Mouse (Mus musculus) spleen, adult 12 weeks (tissue): ENCODE results near the gene Gm20388.
"Not testable (repeated sequence)": the region's sequence is repeated elsewhere in the genome, so short reads cannot be mapped to it uniquely, and the experiment has no call there.

Experiments used
- DNase-seq: peaks from one replicate; pipeline ENCODE4 v3.0.0; 2022; ENCODE audit warnings: low spot score

Gene Gm20388

DNA sequence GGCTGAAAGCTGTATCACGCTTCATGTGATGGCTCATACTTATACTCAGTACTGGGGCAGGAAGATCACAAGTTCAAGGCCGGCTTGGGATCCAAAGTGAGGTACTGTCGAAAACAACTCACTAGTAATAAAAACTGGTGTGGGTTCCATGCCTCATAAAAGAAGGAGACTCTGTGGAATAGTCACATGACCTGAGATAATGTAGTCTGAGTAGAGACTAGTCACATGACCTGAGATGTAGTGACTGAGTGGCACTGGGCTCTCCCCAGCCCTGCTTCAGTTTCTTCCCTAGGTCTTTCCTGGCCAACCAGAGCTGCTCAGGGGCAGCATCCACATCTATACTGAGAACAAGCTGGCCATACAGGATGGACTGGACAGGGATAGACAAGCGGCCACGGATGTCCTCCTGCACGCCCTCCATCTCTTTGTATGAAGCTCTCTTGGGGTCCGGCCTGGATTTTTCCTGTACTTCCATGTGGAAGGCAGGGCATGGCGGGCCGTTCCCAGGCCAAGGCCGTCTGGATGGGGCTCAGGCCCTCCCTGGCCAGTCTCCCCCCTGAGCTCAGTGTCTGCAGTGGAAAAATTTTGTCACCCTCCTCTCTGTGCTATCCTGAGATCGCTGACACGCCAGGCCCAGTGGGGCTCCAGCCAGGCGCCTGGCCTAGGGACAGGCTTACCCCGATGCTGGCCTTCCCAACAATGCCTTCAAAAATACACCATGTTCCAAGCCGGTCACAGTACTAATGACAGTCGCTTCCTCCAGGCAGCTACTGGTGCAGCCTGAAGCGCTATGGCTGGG is 2713.4 kb downstream of the Gm20388 start:
- no peak for DNase-seq

DNA sequence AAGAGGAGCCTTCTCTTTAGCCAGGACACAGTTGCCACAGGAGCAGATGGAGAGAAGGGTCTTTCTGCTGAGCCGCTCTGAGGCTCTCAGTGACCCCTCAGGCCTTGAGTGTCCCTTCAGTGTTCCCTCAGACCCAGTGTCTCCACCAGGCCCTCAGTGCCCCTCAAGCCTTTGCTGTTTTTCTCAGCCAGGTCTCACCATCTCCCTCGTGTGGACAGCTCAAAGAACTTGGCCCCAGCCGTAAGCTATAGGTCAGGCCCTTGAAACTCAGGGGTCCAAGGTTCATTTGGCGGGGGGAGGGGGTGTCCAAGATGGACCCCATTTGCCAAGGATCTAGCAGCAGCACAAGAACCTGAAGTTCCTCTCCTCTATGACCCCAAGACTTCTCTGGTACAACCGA is 2714.0 kb downstream of the Gm20388 start:
- no peak for DNase-seq

DNA sequence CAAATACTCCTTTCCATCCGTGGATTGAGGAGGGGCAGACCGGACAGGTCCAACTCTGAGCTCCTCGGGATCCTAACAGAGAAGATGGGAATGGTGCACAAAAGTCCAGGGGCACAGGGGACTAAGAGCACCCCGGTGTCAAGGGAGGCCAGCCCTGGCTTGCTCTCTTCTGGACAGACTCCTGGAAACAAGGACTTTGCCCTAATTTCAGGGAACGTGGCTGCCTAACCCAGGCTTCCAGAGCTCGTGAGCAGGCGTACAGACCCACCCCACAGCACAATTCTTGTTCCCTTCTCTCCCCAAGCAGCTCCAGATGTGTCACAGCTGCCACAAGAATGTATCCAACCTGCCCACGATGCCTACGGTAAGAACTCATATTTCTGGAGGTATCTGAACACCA is 2715.2 kb downstream of the Gm20388 start:
- no peak for DNase-seq

DNA sequence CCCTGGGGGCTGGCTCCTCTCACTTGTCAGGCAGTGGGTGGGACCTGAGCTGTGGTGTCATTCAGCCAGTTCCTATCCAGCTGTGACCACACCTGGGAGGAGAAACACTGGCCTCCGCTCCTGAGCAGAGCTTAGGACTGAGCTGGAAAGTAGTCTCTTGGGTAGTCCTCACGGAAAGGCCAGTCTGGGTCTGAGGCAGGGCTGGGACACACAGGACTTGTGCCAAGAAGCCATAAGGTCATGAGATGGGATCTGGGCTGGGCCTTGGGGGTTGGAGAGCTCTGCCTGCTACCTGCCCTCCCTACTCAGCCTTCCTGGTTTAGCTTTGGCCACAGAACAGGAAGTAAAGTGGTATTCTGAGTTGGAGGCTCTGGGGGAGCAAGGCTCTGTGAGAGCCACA is 2716.3 kb downstream of the Gm20388 start:
- DNase-seq = no peak

DNA sequence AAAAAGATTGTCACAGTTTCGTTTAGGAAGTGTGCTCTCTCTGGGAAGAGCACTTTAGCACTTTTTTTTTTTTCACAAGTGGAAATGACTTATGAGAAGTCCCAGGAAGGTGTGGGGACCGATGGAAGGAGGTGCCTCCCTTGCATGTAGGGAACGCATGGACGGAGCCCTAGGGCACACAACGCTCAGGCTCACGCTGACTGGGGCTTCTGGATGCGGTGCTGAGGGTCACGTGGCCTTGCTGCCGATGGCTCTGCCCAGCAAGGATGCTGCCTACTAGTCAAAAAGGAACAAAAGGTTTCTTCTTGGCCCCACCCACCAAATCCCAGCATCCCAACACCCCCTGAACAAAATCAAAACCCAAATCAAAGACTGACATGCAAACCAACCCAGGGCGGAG is 2718.7 kb downstream of the Gm20388 start:
- DNase-seq = no peak

DNA sequence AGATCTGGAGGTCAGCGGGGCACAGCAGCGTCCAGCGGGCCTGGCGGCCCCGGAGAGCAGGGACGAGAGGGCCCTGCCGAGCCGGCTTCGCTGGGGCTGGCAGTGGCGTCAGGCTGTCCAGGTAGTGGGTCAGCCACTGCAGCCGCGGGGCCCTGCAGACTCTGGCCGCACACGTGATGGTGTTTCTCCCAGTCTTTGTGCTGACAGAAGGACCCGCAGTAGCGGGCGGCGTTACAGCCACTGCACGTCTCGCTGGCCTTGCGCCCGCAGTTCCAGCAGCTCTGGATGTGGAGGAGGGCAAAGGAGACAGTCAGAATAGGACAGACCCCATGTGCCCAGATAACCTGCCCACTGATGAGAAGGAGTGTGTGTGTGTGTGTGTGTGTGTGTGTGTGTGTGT is 2720.1 kb downstream of the Gm20388 start:
- DNase-seq = no peak

DNA sequence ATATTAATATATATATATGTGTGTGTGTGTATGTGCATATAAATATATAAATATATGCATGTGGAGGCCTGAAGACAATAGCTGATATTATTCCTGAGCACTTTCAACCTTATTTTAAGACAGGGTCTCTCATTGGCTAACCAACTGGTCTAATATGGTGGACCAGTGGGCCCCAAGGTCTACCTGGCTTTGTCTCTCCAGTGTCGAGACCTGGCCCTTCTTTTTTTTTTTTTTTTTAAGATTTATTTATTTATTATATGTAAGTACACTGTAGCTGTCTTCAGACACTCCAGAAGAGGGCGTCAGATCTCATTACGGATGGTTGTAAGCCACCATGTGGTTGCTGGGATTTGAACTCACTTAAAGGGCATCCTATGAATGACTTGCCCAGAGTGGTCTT is 2721.5 kb downstream of the Gm20388 start:
- DNase-seq = not testable (repeated sequence)

DNA sequence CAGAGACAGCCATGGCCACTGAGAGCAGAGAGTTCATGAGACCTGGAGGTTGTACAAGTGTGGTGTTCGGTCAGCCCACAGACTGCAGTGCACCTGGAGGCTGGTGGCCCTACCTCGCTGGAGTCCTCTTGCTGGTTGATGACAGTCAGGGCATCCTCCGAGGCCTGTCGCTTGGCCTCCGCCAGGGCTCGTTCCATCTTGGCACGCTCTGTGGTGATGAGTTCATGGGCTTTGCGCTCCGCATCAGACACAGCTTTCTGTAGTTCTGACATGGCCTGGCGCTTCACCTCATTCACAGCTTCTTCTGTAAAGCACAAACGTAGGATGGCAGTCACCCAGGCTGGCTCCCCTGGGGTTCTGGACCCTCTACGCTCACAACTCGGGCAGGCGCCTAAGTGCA is 2722.6 kb downstream of the Gm20388 start:
- no peak for DNase-seq

DNA sequence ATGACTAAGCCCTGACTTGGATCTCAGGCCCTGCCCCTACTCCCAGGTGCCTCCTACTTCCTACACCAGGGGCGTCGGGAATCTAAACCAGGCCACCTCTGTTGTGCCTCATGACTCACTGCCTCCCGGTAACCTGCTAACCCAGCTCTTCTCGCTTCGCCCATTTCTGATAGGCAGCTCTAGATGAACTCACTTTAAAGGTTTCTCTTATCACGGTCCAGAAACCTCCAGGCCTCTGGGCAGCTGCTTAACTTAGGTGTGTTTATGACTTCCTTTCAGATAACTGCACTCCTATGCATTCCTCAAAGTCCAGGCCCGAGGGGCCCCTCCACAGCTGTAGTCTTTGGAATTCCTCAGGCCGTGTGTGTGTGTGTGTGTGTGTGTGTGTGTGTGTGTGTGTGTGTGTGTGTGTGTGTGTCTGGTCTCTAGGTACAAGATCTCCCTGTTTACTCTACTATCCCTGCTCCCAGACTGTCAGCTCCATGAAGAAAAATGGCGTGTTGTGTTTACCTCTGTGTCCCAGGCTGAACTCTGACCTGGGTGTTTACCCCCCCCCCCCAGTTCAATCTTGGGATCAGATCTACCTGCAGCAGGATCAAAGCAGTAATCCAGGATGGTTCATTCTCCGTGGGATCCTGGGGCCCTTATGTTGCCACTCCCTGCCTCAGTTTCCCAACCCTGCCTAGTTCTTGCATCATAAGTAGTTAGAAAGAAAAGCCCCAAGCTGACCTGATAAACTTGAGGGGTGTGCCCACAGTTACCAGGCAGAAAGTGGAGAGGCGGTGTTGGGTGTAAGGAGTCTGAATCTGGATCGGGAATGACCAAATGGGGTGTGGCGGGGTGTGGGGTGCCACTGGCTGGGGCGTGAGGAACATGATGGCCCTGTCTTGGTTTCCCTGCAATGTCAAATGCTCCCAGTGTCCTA is 2725.5 kb downstream of the Gm20388 start:
- no peak for DNase-seq

DNA sequence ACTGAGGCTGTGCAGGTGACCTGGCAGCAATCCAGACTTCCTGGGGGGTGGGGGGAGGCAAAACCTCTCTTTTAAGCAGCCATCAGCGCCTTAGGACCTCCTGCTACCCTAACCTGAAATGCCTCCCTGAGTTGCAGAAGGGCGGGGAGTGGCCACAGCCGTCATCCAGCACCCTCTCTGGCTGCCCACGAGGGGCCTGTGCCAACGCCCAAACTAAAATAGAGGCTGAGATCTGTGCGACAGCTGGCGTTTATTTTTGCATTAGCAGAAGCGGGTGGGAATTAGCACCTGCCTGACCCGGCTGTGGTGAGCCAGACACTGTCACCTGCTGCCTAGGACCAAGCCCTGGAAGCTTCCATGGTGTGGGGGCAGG is 2726.1 kb downstream of the Gm20388 start:
- DNase-seq = no peak

DNA sequence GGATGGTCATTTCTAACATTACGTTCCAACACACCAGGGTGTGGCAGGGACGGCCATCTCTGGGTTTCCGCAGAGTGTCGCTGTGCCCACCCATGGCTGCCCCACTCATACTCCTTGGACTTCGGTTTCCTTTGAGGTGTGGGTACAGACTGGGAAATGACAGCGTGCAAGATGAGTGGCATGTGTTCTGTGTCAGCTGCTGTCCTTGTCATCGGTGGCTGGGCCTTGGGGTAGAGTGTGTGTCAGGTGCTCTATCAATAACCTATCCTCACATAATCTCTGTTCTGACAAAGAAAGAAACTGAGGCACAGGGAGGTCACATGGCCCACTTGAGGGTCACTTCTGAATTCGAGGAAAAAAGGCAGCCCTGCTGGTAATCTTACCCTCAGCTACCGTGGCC is 2726.6 kb downstream of the Gm20388 start:
- no peak for DNase-seq

DNA sequence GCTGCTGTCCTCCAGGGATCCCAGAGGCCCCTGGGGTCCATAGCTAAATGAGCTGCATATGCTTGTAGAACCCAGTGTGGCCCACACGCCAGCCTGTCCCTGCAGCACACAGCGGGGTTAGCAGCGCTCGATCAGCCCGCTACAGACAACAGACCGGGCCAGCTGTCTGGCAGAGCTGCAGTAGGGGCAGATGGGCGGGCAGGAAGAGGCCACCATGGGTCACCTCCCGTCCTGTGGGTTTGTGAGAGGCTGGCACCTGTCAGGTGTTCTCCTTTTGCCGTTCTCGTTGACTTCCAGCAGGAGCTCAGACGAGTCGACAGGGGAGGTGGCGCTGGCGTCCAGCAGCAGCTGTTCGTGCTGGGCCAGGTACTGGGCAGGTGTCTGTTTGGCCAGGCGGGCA is 2728.0 kb downstream of the Gm20388 start:
- DNase-seq = no peak

DNA sequence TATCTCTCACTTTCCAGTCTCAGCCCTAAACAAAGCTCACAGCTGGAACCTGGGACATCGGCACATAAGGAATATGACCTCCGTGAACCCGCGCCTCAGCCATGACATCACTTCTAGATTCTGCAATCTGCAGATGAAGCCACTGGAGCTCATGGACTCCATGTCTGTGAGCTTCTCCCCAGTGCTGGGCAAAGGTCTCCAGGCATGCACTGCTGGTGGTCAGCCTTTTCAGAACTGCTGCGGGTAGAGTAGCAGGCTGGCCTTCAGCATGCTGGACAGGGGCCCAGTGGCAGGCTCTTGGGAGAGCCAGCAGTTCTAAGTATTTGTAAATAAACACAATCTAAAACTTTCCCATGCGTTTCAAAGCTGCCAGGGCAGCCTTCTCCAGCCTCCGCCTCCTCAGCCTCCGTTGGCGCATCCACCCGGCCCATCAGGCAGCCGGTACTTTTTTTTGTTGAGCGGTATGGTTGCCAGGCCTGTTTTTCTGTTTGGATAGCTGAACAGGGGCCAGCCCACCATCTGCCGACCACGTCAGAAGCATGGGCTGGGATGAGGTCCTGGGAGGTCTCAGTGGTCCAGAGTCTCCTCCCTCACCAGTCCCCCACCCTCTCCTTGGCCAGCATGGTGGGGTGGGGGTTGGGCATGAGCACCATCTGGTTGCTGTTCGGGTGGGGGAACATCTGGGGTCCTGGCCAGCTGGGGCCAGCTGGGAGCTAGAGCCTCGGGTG is 2729.0 kb downstream of the Gm20388 start:
- no peak for DNase-seq

DNA sequence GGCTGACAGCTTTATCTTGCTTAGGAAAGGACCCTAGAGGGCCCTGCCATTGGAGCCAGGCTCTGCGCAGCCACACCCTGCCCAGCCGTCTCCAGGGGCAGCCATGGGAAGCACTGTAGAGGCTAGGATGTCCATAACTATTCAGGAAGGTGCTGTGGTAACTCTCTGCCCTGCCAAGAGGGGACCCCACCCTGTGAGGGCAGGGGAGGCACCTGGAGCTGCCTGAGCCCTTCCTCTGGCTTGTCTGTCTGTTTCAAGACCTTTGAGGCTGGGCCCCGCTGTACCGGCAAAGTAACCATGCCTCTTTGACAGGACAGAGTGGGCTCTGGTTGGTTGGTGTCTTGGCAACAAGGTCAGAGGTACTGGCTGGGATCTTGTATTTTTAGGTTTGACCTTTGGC is 2730.2 kb downstream of the Gm20388 start:
- no peak for DNase-seq

DNA sequence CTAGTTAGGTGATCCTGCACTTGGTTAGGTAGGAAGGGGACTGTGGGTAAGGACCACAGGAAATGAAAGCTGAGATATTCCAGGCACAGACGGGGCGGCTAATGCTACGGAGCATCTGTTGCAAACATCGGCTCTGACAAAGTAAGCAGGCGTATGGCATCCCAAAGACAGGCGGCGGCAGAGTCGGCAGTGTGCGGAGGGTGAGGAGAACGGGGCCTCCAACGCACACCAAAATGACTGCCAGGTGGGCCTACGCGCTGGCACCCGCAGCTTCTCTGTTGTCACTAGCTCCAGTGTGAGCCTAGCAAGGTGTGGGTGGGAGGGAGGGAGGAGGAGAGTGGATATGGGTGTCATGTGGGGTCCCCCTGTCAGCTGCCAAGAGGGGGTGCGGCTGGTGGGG is 2730.8 kb downstream of the Gm20388 start:
- no peak for DNase-seq

DNA sequence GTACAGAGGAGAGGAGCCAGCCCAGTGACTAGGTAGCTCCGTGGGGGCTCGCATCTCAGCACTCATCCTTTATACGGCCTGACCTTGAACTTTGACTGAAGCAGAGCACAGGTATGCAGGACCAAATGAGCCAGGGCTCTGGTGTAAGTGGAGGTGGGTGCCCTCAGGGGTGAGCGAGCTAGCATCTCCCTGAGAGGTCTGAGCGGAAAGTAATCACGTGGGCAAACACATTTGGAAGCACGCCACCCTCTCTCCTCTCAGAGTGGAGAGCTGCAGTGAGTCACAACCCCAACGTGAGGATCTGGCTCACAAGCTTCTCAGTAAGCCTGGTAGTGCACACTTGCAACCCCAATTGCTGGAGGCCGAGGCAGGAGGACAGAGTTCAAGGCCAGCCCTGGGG is 2731.4 kb downstream of the Gm20388 start:
- DNase-seq = no peak

DNA sequence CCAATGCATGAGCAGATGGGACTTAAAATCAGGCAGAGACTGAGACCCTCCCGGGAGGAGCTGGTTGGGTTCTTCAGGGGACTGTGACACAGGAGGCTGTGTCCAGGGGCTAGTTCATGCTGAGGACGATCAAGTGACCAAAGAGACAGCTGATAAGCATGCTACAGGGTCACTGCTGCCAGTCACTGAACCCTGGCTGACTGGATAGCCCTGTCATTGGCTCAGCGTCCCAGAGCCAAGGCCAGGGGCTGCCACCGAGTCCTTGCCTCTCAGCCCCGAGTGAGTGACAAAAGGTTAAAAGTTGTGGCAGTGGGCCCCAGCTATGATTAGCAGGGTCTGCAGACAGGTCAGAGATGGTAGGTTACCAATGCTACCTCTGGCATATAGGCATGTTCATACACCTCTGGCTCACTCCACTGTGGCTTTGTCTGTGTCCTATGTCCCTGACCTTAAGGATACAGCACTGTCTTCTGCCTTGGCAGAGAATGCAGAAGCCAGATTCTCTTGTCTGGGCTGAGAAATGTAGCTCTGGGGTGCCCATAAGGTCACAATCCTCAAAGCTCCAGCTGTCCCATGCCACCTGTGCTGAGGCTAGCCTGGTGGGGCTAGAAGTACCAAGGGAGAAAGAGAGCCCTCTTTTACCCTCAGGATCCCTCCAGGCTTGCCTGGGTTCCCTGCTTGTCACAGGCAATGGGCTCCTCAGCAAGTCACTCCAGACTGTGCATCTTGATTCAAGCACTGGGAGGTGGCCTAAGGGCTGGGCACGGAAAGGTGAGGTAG is 2733.7 kb downstream of the Gm20388 start:
- no peak for DNase-seq

DNA sequence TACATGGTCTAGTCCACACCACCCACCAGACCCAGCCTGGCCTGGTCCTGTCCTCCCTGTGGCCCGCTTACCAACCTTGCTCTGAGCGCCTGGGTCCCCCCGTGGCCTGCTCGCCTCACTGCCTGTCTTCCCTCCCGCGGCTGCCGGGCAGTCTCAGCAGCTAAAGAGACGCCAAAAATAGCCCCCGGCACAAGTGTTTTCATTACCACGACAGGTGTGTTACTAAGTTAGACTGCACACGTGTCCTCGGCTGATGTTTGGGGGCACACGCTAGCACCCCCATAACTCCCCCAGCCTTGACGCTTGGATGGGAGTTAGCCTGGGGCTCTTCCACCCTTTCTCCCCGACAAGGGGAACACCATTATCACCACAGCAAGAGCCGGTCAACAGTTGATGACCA is 2735.7 kb downstream of the Gm20388 start:
- DNase-seq = no peak

DNA sequence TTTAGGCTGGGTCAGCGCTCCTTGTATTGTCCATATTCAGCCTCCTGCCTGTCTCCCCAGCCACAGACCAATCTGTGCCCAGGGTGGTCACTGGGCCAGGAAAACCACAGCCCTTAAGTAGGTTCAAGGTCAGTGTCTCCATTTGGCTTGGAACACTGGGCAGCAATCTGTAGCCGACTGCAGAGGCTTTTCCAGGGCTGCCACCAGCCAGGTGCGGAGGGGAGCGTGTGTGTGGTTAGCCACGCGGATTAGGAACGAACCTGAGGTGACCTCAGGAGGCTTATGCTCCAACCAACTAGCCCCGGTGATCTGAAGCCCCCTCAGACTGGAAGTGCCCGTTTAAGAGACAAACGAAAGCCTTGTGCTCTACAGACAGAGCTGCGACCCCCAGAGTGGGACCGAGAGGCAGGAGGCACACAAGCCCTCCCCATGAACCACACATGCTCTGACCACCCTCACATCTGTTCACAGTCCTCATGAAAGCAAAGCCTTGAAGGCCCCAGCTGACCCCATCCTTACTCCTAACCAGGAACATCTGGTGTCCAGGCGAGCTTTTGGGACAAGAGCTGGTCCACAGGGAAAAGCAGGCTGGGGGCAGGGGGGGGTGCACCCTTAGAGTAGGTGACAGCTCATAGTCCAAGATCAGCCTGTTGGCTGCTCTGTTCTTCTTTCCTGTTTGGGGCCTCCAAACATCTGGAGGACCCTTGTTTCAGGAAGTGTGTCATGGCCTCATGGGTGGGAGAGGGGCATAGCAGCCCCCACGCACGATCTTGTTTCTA is 2737.7 kb downstream of the Gm20388 start:
- DNase-seq = no peak

DNA sequence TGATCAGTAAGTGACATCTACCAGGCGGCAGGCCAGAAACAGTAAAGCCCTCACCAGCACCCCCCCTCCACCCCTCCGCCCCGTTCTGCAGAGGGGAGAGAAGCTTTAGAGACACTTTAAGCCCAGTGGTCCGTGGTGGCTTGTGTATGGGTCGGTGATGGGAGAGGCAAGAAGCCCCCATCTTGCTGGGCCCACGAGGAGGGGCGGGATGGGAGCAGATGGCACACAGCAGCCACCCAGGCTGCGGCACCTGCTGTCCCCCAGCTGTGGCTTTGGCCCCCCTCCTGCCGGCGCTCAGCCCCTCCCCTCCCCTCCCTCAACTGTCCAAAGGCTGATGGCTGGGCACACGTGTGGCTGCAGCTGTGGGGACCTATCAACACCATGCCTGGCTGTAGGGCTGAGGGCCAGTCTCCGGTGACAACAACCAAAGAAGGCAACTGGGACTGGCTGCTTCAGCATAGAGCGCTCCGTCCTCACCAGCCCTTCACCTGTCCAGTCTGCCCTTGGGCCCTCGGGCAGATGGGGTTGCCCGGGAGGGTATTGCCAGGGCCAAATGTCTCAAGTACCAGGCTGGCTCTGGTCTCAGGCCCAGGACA is 2740.8 kb downstream of the Gm20388 start:
- no peak for DNase-seq

DNA sequence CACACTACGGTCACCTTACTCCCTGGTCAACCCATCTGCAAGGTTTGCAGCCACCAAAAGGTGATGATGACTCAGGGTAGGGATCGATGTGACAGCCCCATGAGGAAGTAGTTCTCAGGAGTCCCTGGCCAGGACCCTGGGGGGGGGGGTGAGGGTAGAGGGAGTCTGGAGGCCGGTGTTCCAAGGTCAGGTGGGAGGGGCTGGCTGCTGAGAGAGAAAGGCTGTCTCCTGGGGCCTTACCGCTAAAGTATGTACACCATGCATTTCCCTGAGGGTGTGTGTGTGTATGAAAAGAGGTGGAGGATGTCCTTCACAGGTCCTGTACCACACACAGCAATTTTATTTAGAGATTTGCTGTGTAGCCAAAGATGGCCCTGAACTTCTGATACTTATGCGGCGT is 2742.0 kb downstream of the Gm20388 start:
- no peak for DNase-seq
